Comparison of ENCODE assay signal across 11 mouse cellular contexts in the genomic region with DNA sequence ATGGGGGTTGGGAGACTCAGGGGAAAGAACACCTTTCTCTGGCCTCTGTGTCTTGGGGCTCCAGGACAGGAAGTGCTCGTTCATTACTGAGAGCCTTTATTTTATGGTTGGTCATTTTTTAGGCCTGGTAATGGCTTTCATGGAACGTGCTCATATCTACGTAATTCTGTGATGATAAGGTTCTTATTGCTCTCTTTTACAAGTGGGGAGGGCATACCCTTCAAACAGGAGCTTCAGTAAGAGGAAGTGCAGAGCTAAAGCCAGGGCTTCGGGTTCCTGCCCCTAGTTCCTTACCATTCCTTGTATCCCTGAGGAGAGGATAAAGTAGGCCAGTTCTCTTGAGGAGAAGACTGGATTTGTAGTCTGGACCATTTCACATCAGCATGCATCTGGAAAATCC.
"Had no signal": no experiment of that assay in that cellular context is flagged by ENCODE, and none has a peak within 500 bp of the region (broad histone marks: within the 10 kb centered on the region; RNA-seq: fewer than 3 reads in every experiment).

No protein-coding gene starts in this region.

- H3K36me3 ChIP-seq: neural tube, embryonic 13.5 days; neural tube, embryonic 15.5 days; stomach, embryonic 15.5 days had no signal

- H3K4me3 ChIP-seq: neural tube, embryonic 13.5 days; neural tube, embryonic 15.5 days; stomach, embryonic 15.5 days had no signal

- H3K9ac ChIP-seq: neural tube, embryonic 13.5 days; neural tube, embryonic 15.5 days; stomach, embryonic 15.5 days had no signal

- DNase-seq: retina, postnatal 1 day; right cerebral cortex, adult 18-20 months; right cerebral cortex, postnatal 14 days; right cerebral cortex, postnatal 25 days; right cerebral cortex, postnatal 4 days; spleen, adult 18-20 months; thymus, adult 18-20 months had no signal

- H3K27me3 ChIP-seq: neural tube, embryonic 13.5 days; neural tube, embryonic 15.5 days; stomach, embryonic 15.5 days had no signal

- H3K4me1 ChIP-seq: neural tube, embryonic 13.5 days; neural tube, embryonic 15.5 days; stomach, embryonic 15.5 days had no signal

- H3K27ac ChIP-seq: neural tube, embryonic 13.5 days; neural tube, embryonic 15.5 days; stomach, embryonic 15.5 days; stomach, postnatal 0 days had no signal

- H3K9me3 ChIP-seq: neural tube, embryonic 13.5 days; neural tube, embryonic 15.5 days; stomach, embryonic 15.5 days had no signal
